Mouse (Mus musculus): ENCODE measurements around the gene Dhx58. TPM values are rescaled to one million over a fixed set of nuclear protein-coding genes. Genes with fewer than 3 reads are reported as not detected.
A peak's percentile ranks its signal among the peaks of the same experiment; 100 is the strongest.

The Dhx58 gene
- polyA plus RNA-seq, 2 experiments, result 2.3 to 3.2 TPM

DNA sequence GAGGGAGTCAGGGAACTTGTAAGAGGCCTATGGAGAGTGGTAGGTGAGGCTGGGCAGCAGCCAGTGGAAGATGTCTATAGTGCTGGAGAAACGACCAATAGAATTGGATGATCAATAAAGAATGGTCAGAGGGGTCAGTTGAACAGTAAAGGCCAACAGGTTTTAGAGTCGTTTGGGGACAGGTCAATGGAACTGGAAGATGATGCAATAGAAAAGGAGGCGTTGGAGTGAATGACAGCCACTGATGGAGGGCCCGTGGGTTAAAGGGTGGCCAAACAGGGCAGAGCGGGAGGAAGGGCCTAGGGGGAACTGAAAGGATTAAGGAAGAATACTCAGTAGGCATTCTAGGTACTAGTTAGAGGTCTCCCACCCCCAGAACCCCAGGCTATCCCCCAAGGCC, 43.0 kb upstream of the Dhx58 start:
- Histone ChIP-seq H3K4me1 (ENCODE audit: control insufficient read depth, insufficient read depth, low read length) (no peaks in the 10 kb centered on the region), H3K36me3 (ENCODE audit: control insufficient read depth, insufficient read depth, low read length) (no peaks in the 10 kb centered on the region), H3K4me2 (replicated peaks; ENCODE audit: low read depth, low read length, severe bottlenecking) (no peak overlapping the region), H3K27ac (replicated peaks; ENCODE audit: low read depth, low read length) (no peak overlapping the region), H3K9me3 (ENCODE audit: control insufficient read depth, low read length) (no peaks in the 10 kb centered on the region), H3K27me3 (ENCODE audit: control insufficient read depth, insufficient read depth, low read length) (no peaks in the 10 kb centered on the region), H3K9ac (ENCODE audit: low read depth, low read length, severe bottlenecking) (no peak overlapping the region), H3K4me3 (replicated peaks; ENCODE audit: low read length) (no peak overlapping the region)
- no peak for TF ChIP-seq POLR2A (IDR thresholded peaks at IDR 0.05; ENCODE audit: borderline replicate concordance, extremely low read depth, insufficient read depth, insufficient read length)
- DNase-seq (ENCODE audit: low spot score), result no peak
- WGBS, result 68% methylated on average over 5 of the region's 5 CpGs
- ATAC-seq (ENCODE audit: low FRiP score, low read depth), result no peak

GRCm38 (mm10) chr11:100746546-100746945, 42.5 kb upstream of the Dhx58 start:
- Histone ChIP-seq H3K9ac (ENCODE audit: low read depth, low read length, severe bottlenecking) (no peak overlapping the region), H3K27me3 (ENCODE audit: control insufficient read depth, insufficient read depth, low read length) (no peaks in the 10 kb centered on the region), H3K4me2 (replicated peaks; ENCODE audit: low read depth, low read length, severe bottlenecking) (no peak overlapping the region), H3K36me3 (ENCODE audit: control insufficient read depth, insufficient read depth, low read length) (no peaks in the 10 kb centered on the region), H3K9me3 (ENCODE audit: control insufficient read depth, low read length) (no peaks in the 10 kb centered on the region), H3K27ac (replicated peaks; ENCODE audit: low read depth, low read length) (no peak overlapping the region), H3K4me3 (replicated peaks; ENCODE audit: low read length) (no peak overlapping the region), H3K4me1 (ENCODE audit: control insufficient read depth, insufficient read depth, low read length) (no peaks in the 10 kb centered on the region)
- no peak for ATAC-seq (ENCODE audit: low FRiP score, low read depth)
- no peak for TF ChIP-seq POLR2A (IDR thresholded peaks at IDR 0.05; ENCODE audit: borderline replicate concordance, extremely low read depth, insufficient read depth, insufficient read length)
- DNase-seq (ENCODE audit: low spot score), result no peak
- 82% methylated on average over 10 of the region's 10 CpGs for WGBS

- TF ChIP-seq POLR2A (IDR thresholded peaks at IDR 0.05; ENCODE audit: borderline replicate concordance, extremely low read depth, insufficient read depth, insufficient read length), result no peak
- no peak overlapping the region; the same call in 1 of the 2 replicates for H3K9ac ChIP-seq (ENCODE audit: low read depth, low read length, severe bottlenecking)
- no peak overlapping the region for H3K4me2 ChIP-seq (replicated peaks; ENCODE audit: low read depth, low read length, severe bottlenecking)
- DNase-seq (ENCODE audit: low spot score), result peak; percentile 27
- WGBS, result 18% methylated on average over 6 of the region's 6 CpGs
- H3K27ac ChIP-seq (replicated peaks; ENCODE audit: low read depth, low read length), result no peak overlapping the region
- H3K9me3 ChIP-seq (ENCODE audit: control insufficient read depth, low read length), result no peaks in the 10 kb centered on the region
- H3K4me3 ChIP-seq (replicated peaks; ENCODE audit: low read length), result no peak overlapping the region
- ATAC-seq (ENCODE audit: low FRiP score, low read depth), result no peak
- H3K36me3 ChIP-seq (ENCODE audit: control insufficient read depth, insufficient read depth, low read length), result no peaks in the 10 kb centered on the region
- H3K4me1 ChIP-seq (ENCODE audit: control insufficient read depth, insufficient read depth, low read length), result no peaks in the 10 kb centered on the region
- H3K27me3 ChIP-seq (ENCODE audit: control insufficient read depth, insufficient read depth, low read length), result no peaks in the 10 kb centered on the region
Measured at GRCm38 (mm10) chr11:100745085-100745484, 41.0 kb upstream of the Dhx58 start.

DNA sequence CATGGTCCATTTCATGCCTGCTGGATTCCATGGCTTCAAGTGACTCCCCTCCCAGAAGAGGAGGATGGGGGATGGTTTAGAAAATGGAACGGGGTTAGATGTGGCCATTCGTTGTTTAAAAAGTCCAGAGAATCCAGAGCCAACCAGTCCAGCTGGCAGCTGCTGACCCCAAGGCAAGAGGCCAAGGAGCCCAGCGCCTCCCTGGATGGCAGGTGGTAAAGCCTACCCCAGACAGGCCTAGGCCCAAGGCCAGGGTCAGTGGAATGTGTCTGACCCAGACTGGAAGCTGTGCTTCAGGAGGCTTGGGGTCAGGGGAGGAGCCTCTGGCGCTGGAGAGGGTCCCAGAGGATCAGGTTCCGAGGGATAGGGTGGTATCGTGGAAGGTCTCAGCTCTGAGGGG, 37.3 kb upstream of the Dhx58 start:
- Histone ChIP-seq H3K4me1 (ENCODE audit: control insufficient read depth, insufficient read depth, low read length) (peaks cover 7% of the 10 kb centered on the region; the same call in 1 of the 2 replicates), H3K9ac (ENCODE audit: low read depth, low read length, severe bottlenecking) (no peak overlapping the region), H3K27ac (replicated peaks; ENCODE audit: low read depth, low read length) (no peak overlapping the region), H3K4me2 (replicated peaks; ENCODE audit: low read depth, low read length, severe bottlenecking) (no peak overlapping the region), H3K4me3 (replicated peaks; ENCODE audit: low read length) (no peak overlapping the region), H3K9me3 (ENCODE audit: control insufficient read depth, low read length) (no peaks in the 10 kb centered on the region), H3K27me3 (ENCODE audit: control insufficient read depth, insufficient read depth, low read length) (no peaks in the 10 kb centered on the region), H3K36me3 (ENCODE audit: control insufficient read depth, insufficient read depth, low read length) (no peaks in the 10 kb centered on the region)
- DNase-seq (ENCODE audit: low spot score), result no peak
- ATAC-seq (ENCODE audit: low FRiP score, low read depth), result no peak
- WGBS, result 69% methylated on average over 6 of the region's 6 CpGs
- no peak for TF ChIP-seq POLR2A (IDR thresholded peaks at IDR 0.05; ENCODE audit: borderline replicate concordance, extremely low read depth, insufficient read depth, insufficient read length)

DNA sequence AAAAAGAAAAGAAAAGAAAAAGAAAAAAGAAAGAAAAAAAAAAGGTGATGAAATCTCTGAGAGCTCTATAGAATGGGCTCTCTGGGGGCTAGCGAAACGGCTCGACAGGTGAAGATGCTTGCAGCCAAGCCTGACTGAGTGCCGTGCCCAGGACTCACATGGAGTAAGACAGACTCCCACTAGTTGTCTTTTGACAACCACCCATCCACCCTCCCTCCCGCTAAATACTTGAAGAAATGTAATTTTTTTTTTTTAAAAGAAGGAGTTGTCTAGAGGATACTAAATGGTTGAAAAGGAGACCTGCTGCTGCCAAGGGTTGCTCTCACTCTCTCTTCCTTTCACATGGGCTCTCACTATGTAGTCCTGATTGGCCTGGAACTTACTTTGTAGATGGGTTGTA, 34.7 kb upstream of the Dhx58 start:
- TF ChIP-seq POLR2A (IDR thresholded peaks at IDR 0.05; ENCODE audit: borderline replicate concordance, extremely low read depth, insufficient read depth, insufficient read length), result no peak
- Histone ChIP-seq H3K36me3 (ENCODE audit: control insufficient read depth, insufficient read depth, low read length) (peaks cover 5% of the 10 kb centered on the region; the same call in 1 of the 2 replicates), H3K9me3 (ENCODE audit: control insufficient read depth, low read length) (no peaks in the 10 kb centered on the region), H3K4me1 (ENCODE audit: control insufficient read depth, insufficient read depth, low read length) (peaks cover 7% of the 10 kb centered on the region; the same call in 1 of the 2 replicates), H3K4me2 (replicated peaks; ENCODE audit: low read depth, low read length, severe bottlenecking) (peak overlapping the region; percentile 82), H3K27me3 (ENCODE audit: control insufficient read depth, insufficient read depth, low read length) (no peaks in the 10 kb centered on the region), H3K9ac (ENCODE audit: low read depth, low read length, severe bottlenecking) (peak overlapping the region; percentile 93; the same call in 1 of the 2 replicates), H3K27ac (replicated peaks; ENCODE audit: low read depth, low read length) (0 out of 2 replicates have a peak overlapping the region, but pooled peaks have one; percentile 14), H3K4me3 (replicated peaks; ENCODE audit: low read length) (peak overlapping the region; percentile 95)
- DNase-seq (ENCODE audit: low spot score) (no peak), ATAC-seq (ENCODE audit: low FRiP score, low read depth) (no peak)
- 21% methylated on average over 5 of the region's 5 CpGs for WGBS
